Comparison of ENCODE assay signal across 8 mouse cellular contexts in the genomic region with DNA sequence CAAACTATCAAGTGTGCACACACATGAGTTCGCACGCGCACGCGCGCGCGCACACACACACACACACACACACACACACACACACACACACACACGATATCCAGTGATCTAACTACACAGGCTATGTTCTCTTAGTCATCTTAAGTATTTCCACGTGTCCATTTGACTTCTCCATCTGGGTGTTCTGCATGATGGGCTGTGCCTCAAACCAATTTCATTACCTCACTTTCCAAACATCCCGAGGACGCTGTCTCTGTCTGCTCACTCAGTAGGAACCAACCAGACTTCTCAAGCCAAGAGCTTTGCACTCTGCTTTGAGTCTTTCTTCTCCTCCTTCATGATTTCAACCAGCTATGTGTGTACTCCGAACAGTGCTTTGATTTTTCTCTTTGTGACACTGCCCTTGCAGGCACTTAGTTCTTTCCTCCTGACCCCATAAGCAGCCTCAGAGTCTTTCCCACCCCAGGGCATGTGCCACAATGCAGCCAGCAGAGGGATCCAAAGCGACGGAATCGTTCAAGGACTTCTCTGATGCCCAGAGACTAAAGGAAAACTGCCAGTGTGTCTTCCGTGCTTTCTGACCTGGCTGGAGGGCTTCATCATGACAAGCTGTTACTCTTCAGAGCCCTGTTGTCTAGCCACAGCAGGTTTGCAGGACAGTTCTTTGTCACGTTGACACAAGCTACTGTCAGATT.
DNase-seq lines count a peak whose midpoint lies in the region; ATAC-seq and TF ChIP-seq lines count a peak whose summit lies in the region.

No protein-coding gene starts in this region.

- H3K4me3 ChIP-seq in lung, postnatal 0 days (ENCODE audit: low read depth, low read length) = no peak overlapping the region

- H3K36me3 ChIP-seq in lung, postnatal 0 days (ENCODE audit: insufficient read depth, low read length) = no peaks in the 10 kb centered on the region

- H3K4me1 ChIP-seq in lung, postnatal 0 days (ENCODE audit: insufficient read depth, low read depth, low read length) = no peaks in the 10 kb centered on the region; the same call in 1 of the 2 replicates

- no peaks in the 10 kb centered on the region for H3K9me3 ChIP-seq in lung, postnatal 0 days (ENCODE audit: low read length)

- H3K4me2 ChIP-seq in lung, postnatal 0 days (replicated peaks; ENCODE audit: low read depth, low read length) = no peak overlapping the region

- H3K27me3 ChIP-seq in lung, postnatal 0 days (replicated peaks; ENCODE audit: insufficient read depth, low read length) = no peaks in the 10 kb centered on the region

- no peak for TF ChIP-seq EP300 in lung, postnatal 0 days (IDR thresholded peaks at IDR 0.05)

- WGBS in lung, postnatal 0 days = 56% methylated on average over 18 of the region's 18 CpGs

- H3K9ac ChIP-seq in lung, postnatal 0 days (replicated peaks; ENCODE audit: low read depth) = no peak overlapping the region

- peak; percentile 91 for TF ChIP-seq CTCF in lung, postnatal 0 days (IDR thresholded peaks at IDR 0.05)

- DNase-seq in right cerebral cortex, adult 2 months (ENCODE audit: low spot score in 2 of 2) = peak; percentile 33 to 36
- DNase-seq in right cerebral cortex, adult 18-20 months = no peak
- peak; percentile 20 for DNase-seq in cerebellum, adult 8-10 months
- DNase-seq in gastrocnemius, postnatal 14 days = peak; percentile 46
- peak; percentile 26 for DNase-seq in kidney, adult 11 months
- peak; percentile 83 for DNase-seq in lung, postnatal 0 days (ENCODE audit: low spot score)
- no peak for DNase-seq in natural killer cell, adult 2 months (ENCODE audit: low spot score in 2 of 2)

- ATAC-seq in lung, postnatal 0 days = peak; percentile 66
- ATAC-seq in granulocyte monocyte progenitor cell, adult 5-6 weeks (replicated peaks; ENCODE audit: poor library complexity, severe bottlenecking) = no peak

- no peak overlapping the region for H3K27ac ChIP-seq in lung, postnatal 0 days (ENCODE audit: low read length)

- intact Hi-C loops in gastrocnemius, postnatal 14 days (cut with DNase I; ENCODE audit: low total_unique reads) = no loop called here

Comparison
In these comparisons a context has a peak if more than half of its experiments do, and no peak if none do; other contexts are left out.
1. DNase-seq: peak in right cerebral cortex, adult 2 months (2 of 2), cerebellum, adult 8-10 months (single experiment), gastrocnemius, postnatal 14 days (single experiment), kidney, adult 11 months (single experiment) and lung, postnatal 0 days (single experiment); none in right cerebral cortex, adult 18-20 months (single experiment) and natural killer cell, adult 2 months (0 of 2).